Mouse (Mus musculus): ENCODE results near the gene Tomm20l. TPM values are rescaled to one million over a fixed set of nuclear protein-coding genes. Genes with fewer than 3 reads are reported as not detected.

Tomm20l gene
- polyA plus RNA-seq, 1 experiment from 2014 or later = not detected

Other genes starting within 250 kb of the Tomm20l start
- gene Actr10, start 173.6 kb upstream of the Tomm20l start, polyA plus RNA-seq (2015; fragmentation: Nextera tagmentation; extraction: Ambion mirVana) = 98.8 and 107 TPM in 2 replicates
- gene Psma3, start 136.8 kb upstream of the Tomm20l start, polyA plus RNA-seq (2015; fragmentation: Nextera tagmentation; extraction: Ambion mirVana) = 294 and 323 TPM in 2 replicates
- gene Arid4a, start 95.4 kb upstream of the Tomm20l start, polyA plus RNA-seq (2015; fragmentation: Nextera tagmentation; extraction: Ambion mirVana) = 21.3 and 22.2 TPM in 2 replicates
- 30.3 and 32.1 TPM in 2 replicates for gene Timm9, start 25.3 kb downstream of the Tomm20l start, polyA plus RNA-seq (2015; fragmentation: Nextera tagmentation; extraction: Ambion mirVana)
- 4.5 and 4.7 TPM in 2 replicates for gene 2700049A03Rik, start 25.4 kb downstream of the Tomm20l start, polyA plus RNA-seq (2015; fragmentation: Nextera tagmentation; extraction: Ambion mirVana)
- gene Dact1, start 198.5 kb downstream of the Tomm20l start, polyA plus RNA-seq (2015; fragmentation: Nextera tagmentation; extraction: Ambion mirVana) = 0.22 and 0.25 TPM in 2 replicates

All from liver, embryonic 16.5 days (tissue).